Mouse (Mus musculus): ENCODE data around the gene Cfc1.
"Not testable (repeated sequence)": the region's sequence is repeated elsewhere in the genome, so short reads cannot be mapped to it uniquely, and the experiment has no call there.

Cfc1 gene

DNA sequence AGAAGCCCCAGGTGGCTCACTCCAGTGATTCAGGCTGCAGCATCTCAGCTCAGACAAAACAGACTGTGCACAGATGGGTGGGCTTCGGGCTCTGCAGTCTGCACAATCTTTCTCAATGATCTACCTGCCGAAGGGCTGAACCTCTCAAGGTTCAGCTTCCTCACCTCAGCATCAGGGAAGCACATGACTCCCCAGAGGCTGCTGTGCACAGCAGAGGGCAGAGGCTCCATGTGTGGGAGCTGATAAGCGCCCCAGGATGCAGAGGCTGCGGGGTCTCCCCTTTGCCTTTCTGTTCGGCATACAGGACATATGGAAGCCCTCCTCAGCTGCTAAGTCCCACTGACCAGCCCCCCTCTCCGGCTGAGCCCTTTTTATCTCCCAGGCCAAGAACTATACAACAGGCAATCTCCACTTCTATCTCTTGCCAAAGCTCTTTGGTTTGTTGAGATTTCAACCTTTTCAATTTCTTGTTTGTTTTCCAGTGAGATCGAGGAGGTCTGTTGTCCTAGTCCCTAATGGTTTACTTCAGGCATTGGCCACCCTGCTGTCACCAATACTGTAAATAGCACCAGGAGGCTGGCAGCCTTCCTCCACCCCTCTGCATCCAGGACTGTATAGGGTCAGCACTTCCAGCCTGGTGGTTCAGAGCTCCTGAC, at the start of gene Cfc1:
Gene Cfc1 (plus strand): TSS at position 606 of the 656 bp plus-strand sequence.
- DNase-seq (ENCODE audit: low read depth, low spot score): not testable (repeated sequence)

DNA sequence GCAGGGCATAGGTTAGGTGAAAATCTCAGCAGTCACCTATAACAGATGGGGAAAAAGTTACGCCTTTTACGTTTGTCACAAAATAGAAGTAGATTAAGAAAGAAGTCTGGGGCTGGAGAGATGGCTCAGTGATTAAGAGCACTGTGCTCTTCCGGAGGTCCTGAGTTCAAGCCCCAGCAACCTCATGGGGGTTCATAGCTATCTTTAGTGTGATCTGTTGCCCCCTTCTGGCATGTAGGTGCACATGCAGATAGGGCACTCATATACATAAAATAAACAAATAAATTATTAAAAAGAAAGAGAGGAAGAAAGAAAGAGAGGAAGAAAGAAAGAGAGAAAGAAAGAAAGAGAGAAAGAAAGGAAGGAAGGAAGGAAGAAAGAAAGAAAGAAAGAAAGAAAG, 48.1 kb upstream of the Cfc1 start:
- no peak for DNase-seq (ENCODE audit: low read depth, low spot score)

DNA sequence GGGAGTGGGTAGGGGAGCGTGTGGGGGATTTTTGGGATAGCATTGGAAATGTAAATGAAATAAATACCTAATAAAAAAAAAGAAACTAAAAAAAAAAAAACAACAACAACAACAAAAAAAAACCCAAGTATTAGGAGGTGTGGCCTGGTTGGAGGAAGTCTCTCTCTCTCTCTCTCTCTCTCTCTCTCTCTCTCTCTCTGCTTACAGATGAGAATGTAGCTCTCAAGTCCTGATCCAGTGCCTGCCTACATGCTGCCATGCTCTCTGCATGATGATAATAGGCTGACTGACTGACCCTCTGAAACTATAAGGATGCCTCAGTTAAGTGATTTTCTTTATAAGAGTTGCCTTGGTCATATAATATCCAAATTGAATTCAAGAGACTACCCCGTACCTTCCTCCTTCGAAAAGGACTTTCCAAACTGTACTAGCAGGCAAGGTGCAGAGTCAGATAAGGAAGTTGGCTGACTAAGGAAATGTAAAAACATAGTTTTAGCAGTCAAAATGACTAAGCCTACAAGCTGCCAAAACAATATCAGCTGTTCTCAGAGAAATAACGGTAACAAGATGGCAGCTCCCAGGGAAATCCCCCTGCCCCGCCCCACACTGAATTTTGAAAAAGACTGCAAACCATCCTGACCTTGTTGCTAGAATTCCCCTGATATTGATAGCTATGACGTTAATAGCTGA, 45.5 kb upstream of the Cfc1 start:
- no peak for DNase-seq (ENCODE audit: low read depth, low spot score)

DNA sequence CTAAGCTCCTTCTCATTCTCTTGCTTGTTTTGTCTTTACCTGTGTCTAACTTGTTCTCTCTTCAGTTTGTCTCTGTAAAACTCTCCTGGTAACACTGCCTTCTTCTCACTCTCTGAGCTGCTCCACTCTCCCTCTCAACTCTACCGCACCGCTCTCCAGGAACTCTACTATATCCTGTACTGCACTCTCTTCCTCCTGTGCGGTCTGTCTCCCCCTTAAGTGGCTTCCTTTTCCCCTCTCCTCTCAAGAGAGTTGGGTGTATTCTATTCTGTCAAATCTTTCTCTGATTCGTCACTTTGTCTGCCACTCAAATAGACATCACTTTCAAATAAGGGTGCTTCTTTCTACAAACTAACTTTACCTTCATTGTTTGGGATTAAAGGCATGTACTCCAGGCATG, 44.0 kb upstream of the Cfc1 start:
- DNase-seq (ENCODE audit: low read depth, low spot score): no peak

DNA sequence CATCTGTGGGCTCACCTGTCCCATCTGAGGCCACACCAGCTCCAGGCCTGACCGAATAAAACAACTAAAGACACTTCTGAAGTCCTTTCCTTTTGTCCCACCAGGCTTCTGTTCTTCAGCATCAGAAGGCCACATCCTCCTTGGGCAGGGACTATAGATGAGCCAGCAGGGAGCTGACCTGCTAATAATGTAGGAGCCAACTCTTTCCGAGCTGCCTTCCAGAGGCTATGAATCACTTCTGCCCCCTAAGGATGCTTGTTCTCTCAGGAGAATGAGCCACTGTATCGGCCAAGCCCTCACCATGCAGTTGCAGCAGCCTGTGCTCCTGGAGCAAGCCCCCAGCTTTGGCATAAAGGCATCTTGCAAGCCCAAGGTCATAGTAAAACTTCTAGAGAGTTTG, 32.5 kb upstream of the Cfc1 start:
- no peak for DNase-seq (ENCODE audit: low read depth, low spot score)

DNA sequence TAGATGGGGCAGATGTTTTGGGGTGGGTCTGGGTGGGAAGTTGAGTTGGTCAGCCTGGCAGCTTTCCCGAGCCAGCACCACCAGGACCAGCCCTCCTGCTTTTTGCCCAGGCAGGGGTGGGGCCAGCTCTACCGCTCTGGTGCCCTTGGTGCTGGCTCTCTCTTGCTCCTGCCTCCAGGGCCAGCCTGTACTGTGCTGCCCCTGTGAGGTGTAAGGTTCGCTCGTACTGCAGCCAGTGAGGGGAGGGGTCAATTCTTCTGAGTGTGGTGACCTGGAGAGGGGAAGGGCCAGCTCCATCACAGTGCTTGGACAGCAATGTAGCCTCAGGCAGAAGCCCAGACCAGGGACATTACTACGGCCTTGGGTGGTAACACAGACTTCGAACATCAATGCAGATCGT, 30.1 kb upstream of the Cfc1 start:
- DNase-seq (ENCODE audit: low read depth, low spot score): no peak

DNA sequence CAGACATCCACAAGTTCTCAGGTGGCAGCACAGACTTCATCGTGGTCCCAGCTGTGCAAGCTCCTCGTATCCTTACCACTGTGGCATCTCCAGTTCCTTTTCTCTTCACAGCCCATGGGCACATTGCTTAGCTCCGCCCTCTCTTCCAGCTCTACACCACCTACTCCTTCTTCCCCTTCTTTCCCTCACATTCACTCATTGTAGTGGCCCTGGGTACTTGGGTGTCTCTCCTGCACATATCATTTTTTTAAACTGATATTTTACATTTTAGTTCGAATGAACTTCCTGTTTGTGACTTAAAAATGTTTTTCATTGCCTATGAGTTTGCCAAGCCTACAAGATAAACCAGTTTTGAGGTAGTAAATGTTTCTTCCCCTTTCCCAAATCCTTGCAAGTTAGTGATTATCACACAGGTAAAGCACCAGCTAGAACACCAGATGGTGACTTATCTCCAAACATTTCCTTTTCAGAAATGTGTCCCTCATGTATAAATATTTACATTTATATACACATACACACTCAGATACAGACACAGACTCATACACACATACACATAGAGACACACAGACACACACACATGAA, 29.4 kb upstream of the Cfc1 start:
- no peak for DNase-seq (ENCODE audit: low read depth, low spot score)

DNA sequence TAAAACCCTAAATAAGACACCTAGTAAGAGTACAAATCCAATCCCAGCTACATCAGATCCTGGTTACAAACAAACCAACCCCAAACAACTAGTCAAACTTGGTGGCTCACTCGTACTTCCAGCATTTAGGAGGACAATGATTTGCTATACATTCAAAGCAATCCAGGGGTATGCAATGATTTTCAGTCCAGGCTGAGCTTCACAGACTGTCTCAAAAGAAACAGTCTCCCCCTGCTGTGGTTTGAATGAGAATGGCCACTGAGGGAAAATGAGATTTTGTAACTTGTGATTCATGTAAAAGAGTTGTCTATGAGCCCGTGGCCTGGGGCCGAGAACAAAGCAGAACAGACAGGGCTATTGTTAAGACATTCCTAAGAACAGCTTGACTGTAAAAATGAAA, 27.5 kb upstream of the Cfc1 start:
- DNase-seq (ENCODE audit: low read depth, low spot score): no peak

DNA sequence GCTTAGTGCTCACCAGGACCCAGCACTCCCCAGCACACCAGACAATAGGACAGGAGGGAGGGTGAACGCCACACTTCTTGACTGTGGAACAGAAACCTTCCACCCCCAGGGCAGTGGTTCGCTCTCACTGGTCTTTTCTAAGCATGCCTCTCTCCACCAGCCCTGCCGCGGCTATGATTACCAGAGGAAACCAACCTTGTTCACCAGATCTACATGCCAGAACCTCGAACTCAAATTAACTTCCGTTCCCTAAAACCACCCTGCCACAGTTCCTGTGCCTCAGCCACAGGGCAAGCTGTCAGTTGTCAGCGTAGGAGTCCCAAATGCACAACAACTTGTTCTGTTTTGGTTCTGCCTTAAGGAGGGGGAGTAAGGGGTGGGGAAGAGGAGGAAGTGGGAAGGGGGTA, 24.9 kb upstream of the Cfc1 start:
- no peak for DNase-seq (ENCODE audit: low read depth, low spot score)

DNA sequence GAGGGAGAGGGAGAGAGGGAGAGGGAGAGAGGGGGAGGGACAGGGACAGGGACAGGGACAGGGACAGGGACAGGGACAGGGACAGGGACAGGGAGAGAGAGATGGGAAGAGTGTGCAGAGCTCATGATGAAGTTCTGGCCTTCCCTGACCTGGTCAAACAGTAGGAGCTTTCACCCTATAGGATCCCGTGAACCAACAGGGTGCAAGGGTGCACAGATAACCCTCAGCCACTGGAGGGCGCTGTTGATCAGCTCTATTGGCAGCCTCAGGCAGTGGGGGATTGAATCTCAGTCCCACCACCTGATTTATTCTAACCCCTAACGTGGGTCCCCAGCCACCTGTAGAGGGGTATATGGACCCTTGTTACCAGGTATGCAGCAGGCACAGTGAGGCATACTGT, 24.4 kb upstream of the Cfc1 start:
- no peak for DNase-seq (ENCODE audit: low read depth, low spot score)

DNA sequence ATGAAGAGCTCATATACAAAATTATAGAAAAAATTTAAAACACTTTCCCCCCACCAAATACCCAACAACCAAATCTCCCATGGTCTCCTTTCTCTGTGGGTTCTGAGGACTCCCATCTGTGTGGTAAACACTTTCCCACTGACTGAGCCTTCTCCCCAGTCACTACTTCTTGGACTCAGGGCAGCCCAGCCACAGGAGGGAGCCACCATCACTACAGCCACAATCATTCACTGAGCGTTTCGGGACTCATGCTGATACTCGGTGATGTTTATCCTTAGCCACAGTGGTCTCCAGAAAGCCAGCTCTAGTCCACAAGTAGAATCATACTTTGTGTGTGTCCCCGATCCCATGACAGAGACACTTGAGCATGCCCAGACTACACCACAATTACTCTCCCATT, 22.4 kb upstream of the Cfc1 start:
- no peak for DNase-seq (ENCODE audit: low read depth, low spot score)

DNA sequence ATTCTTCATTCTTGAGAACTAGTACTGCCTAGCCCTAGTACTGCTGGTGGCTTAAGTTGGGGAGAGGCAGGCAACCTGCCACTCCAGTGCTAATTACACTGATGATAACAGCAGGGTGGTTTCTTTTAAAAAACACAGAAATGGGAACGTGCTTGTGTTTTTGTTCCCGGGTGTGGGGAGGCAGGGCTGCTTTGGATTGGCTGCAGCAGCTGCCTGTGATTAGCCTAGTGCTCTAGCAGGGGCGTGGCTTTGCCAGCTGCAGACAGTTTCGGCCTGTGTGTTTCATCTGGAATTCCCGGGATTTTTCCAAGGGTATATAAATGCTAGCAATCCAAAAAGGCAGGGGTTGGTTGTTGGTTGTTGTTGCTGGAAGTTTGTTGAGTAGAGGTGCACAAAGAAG, 18.9 kb upstream of the Cfc1 start:
- no peak for DNase-seq (ENCODE audit: low read depth, low spot score)

DNA sequence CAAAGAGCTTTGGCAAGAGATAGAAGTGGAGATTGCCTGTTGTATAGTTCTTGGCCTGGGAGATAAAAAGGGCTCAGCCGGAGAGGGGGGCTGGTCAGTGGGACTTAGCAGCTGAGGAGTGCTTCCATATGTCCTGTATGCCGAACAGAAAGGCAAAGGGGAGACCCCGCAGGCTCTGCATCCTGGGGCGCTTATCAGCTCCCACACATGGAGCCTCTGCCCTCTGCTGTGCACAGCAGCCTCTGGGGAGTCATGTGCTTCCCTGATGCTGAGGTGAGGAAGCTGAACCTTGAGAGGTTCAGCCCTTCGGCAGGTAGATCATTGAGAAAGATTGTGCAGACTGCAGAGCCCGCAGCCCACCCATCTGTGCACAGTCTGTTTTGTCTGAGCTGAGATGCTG, 18.2 kb upstream of the Cfc1 start:
- not testable (repeated sequence) for DNase-seq (ENCODE audit: low read depth, low spot score)

DNA sequence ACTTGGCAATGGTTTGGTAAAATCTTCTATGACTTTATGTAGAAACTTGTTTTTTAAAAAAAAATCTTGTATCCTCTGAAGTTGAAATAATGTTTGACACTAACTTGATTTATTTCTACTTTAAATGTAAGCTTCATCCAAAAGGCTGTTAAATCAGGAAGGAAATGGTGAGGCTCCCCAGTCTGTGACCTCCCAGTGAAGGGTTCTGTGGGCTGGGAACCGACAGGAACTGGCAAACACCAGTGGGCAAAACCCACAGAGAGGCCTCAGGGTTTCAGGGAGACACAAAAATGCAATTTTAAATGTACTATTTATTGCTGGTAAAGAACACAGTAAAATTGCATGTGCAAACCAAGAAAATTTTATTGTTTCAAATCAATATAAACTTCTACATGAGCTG, 17.7 kb upstream of the Cfc1 start:
- not testable (repeated sequence) for DNase-seq (ENCODE audit: low read depth, low spot score)

DNA sequence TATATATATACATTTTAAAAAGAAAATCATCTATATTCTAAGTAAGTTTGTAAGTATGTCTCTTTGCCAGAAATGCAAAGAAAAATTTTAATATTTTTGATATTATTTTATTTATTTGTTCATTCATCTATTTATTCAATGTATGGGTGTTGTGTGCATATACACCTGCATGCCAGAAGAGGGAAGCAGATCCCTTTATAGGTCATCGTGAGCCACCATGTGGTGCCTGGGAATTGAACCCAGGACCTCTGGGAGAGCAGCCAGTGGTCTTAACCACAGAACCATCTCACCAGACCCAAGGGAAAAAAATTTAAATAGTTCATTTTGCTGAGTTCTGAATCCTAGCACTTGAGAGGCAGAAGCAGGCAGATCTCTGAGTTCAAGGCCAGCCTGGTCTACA, 17.2 kb upstream of the Cfc1 start:
- DNase-seq (ENCODE audit: low read depth, low spot score): no peak

DNA sequence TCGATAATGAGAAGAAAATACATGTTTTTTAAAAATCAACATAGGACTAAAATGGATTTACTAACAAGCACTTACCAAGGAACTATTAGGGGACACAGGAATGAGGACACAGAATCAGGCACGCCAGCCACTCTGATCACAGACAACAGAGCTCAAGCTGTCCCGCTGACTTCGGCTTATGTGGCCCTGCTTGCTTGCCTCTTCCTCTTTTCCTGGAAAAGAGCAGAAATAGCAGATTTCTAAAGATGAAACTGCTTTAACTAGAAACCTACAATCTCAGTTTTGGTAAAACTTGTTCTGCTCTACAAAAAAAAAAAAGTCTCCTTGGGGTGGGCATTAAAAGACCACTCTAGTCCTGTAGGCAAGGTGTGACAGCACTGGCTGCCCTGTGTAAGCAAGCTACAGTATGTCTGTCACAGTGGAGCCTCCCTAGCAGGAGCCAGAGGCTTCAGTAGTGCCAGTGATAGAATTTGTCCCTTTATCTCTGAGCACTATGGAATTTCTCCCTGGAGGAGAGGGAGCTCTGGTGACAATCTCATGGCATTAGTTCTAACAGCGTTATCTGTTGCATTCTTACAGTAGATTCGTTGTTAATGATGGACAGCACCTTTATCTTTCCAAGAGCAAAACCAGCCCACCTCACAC, 13.1 kb upstream of the Cfc1 start:
- DNase-seq (ENCODE audit: low read depth, low spot score): no peak

DNA sequence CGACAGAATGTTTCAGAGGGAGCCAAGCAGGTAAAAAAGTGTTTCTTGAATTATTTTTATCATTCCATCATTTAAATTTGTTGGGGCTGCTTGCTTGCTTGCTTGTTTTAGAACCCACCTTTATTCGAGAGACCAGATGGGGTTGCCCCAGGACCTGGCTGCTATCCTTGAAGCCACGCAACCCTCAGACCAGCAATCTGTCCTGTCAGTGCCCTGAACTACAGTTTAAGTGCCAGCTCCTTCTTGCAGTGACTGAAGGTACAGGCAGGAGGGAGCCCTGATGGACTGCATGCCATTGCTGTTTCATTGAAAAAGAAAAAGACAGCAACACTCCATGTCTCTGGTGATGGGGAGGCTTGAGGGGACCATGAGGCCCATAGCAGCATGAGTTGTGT, 12.6 kb upstream of the Cfc1 start:
- DNase-seq (ENCODE audit: low read depth, low spot score): no peak

DNA sequence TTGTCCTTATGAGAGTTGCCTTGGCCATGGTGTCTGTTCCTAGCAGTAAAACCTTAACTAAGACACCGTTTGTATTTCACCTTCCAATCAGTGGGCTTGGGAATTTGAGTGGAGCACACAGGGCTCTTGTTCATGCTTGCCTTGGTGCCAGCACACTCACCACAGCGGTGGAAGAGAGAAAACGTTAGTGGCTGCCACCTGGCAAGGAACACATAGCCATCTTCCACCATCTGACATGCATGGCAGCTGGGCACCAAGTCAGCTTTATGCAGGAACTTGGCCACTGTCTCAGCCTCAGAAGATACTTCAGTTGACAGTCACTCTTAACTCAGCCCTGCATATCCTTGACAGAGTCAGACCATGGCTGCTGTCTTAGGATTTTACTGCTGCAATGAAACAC, 11.8 kb upstream of the Cfc1 start:
- DNase-seq (ENCODE audit: low read depth, low spot score): no peak

DNA sequence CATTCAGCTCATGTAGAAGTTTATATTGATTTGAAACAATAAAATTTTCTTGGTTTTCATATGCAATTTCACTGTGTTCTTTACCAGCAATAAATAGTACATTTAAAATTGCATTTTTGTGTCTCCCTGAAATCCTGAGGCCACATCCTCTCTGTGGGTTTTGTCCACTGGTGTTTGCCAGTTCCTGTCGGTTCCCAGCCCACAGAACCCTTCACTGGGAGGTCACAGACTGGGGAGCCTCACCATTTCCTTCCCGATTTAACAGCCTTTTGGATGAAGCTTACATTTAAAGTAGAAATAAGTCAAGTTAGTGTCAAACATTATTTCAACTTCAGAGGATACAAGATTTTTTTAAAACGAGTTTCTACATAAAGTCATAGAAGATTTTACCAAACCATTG, 874 bp upstream of the Cfc1 start:
- not testable (repeated sequence) for DNase-seq (ENCODE audit: low read depth, low spot score)

DNA sequence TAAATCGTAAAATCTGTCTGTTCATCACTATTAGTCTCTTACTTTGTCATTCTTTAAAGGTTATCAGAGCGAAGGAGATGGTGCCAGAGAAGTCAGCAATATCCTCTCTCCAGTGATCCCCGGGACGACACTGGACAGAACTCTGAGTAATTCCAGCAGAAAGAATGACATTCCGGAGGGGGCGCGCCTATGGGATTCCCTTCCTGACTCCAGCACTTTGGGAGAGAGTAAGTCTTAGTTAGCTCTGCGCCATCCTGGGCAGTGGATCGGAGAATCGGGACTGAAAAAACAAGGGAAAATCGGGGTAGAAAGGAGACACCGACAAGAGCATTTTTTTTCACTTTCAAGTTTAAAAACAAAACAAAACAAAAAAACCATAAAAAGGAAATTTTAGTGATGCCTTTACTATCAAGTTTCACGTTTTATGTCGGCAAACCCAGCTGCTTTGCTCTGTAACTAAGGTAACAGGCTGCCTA, 881 bp downstream of the Cfc1 start:
- no peak for DNase-seq (ENCODE audit: low read depth, low spot score)

DNA sequence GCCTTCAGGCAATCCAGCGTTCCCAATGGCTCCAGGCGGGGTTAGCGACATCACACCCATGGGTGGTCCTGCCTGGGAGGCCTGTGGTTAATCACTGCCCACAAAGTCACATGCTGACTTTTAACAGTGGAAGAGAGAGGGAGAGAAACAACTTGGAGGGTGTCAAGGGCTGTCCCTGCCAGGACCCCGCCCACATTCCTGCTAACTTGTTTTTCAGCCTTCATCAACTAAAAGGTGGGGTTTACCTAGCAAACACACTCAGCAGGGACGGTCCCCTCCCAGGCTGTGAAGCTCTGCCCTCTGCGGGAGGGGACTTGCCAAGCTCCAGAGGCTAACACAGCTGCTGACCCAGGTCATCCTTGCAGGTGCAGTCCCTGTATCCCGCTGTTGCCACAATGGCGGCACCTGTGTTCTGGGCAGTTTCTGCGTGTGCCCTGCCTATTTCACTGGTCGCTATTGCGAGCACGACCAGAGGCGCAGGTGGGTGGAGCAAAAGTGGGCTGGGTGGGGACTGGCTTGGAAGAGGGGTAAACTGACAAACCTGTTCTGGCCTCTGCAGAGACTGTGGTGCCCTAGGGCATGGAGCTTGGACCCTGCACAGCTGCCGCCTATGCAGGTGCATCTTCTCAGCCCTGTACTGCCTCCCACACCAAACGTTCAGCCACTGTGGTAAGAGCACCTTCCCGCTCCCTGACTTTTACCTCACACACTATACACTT, 1.5 kb downstream of the Cfc1 start:
- no peak for DNase-seq (ENCODE audit: low read depth, low spot score)

DNA sequence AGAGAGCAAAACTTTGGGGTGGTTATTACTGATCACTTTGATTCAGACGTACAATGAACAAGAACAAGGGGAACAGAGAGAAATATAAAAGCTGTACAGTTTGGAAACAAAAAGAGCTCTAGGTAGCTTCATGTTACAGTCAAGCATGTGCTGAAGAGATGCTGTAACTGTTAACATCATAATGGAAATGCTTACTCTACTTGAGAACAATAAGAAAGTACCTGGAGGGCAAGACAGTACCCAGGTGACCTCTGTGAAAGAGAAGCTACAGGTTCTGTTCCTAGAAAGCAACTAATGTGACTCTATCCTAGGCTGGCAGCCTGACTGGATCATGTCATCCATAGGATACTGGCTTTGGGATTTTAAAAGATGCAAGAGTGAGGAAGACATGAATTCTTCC, 11.6 kb downstream of the Cfc1 start:
- DNase-seq (ENCODE audit: low read depth, low spot score): no peak
